Mouse (Mus musculus): ENCODE data around the gene Il27. TPM values are rescaled to one million over a fixed set of nuclear protein-coding genes. Genes with fewer than 3 reads are reported as not detected.

The Il27 gene
- polyA plus RNA-seq (2015; fragmentation: Nextera tagmentation; extraction: Ambion mirVana): not detected in 2 replicates

DNA sequence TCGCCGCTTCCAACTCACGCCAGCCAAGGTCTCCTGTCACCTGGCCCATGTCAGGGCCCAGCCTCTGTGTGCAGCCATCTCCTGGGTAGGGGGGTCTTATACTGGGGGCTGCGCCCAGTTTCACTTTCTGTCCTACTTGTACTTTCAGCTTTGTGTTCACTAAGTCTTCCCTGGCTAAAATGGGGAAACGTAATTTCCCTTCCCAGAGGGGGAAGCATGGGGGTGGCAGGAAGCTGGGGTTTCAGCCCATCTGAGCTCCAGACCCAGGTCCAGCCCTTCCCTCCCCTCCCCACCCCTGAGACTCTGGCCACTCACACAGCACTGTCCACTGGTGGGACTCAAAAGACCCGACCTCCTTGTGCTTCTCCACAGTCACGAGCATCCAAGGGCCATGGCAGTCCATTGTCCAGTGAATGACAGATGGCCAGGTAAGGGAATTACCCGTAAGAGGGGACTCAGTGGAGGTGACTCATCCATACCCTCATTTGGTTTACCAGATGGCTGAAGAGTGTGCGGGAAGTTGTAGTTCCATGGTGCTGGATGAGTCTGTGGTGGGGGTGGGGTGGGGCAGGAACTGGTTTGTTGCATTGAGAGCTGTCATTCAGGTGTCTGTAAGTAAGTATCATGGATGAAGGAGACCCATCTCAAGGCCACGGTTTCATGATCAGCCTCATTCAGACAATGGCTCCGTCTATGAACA is at the start of gene Il27:
TSS of gene Il27 (minus strand) at position 80 of the 700 bp plus-strand sequence.

DNA sequence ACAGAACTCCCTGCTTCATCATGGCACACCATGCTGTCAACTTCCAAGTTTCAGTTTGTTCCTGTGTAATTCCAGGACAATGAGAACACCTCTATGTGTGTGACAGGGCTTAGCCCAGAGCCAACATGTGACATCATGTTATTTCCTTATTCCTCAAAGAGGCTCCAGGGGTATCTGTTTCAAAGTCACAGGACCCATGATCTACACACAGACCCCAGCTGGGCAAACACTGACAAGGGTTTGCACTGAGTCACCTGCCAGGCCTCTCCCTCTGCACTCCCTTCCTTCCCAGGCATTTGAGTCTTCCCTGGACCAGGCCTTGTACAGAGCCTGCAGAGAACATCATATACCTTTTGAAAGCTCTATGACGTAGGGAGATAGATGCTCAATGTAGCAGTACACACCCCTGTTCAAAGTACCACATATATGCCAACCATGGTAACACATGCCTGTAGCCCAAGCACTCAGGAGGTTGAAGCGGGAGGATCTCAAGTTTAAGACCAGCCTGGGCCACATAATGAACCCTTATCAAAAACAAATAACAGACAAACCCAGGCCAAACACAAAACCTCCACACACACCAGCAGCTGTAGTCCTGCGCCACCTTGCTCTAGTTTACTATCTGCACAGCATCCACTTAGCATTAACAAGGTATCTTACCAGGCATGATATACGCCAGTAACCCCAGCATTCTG is 36.2 kb upstream of the Il27 start, which contains the start of gene Nupr1:
TSS of gene Nupr1 (minus strand) at position 38 of the 695 bp plus-strand sequence.

DNA sequence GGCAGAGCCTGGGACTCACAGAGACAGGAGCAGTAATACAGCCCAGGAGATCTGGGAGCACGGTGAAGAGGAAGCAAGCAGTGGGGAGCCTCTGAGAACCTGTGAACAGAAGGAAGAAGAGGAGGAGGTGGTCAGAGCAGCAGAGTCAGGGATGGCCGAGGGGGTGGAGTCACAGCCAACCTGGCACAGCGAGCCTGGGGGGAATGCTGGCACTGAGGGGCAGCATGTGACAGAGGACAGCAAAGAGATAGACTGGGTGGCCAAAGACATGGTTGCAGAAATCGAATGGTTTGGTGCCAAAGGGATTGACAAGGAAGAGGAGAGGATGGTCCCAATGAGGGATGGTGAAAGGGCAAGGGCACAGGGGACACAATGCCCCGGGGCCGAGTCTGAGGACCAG is 9.0 kb downstream of the Il27 start, which contains the start of gene Cln3:
TSS of gene Cln3 (minus strand) at position 101 of the 400 bp plus-strand sequence.

DNA sequence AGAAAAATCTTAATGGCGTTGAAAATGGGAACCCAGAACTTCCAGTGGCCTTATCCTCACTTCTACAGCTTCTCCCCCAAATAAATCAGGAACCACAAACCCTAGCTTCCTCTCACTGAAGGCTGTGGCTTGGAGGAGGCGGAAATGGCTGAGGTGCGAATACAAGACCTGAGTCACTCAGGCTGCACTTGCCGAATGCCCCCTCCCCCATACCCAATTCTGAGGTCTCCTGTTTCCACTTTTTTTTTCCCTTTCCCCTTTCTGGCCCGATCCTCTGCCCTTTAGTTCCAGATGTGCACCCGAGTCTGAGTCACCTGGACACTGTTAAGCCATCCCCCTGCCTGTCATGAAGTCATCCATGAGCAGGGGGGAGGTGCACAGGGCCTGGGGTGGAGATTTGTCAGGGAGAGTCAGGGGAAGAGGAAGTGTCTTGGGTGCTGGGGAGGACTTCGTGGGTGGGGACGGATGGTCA is 10.2 kb downstream of the Il27 start, which contains the start of gene Apobr:
TSS of gene Apobr (plus strand) at position 437 of the 472 bp plus-strand sequence.

DNA sequence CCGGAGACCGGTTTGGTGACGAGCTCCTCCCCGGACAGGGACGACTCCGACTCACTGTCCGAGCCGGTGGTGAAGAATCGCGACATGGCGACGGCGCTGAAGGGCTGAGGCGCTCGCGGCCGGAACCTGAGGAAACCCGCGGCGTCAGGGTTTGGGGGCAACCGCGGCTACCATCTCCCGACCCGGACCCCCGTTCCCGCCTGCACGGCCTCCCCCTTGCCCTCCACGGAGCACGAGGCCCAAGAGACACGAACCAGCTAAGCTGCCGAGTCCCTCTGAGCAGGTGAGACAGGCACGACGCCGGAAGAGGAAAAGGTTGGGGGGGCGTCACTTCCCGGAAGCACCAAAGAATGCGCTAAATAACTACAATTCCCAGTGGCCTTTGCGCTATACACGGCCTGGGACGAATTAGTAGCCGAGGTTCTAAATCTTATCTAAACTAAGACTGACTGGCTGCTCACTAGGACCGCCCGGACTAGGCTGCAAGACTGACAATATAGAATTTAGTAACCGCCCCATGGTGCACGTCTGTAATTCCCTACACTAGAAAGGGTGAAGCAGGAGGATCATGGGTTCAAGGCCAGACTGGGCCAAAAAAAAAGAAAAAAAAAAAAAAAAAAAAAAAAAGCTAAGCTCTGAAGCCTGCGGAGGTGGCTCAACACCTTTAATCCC is 28.5 kb downstream of the Il27 start, which contains the start of gene Eif3c:
TSS of gene Eif3c (minus strand) at position 318 of the 672 bp plus-strand sequence.

Small RNAs within 50 kb of the gene (microRNA-seq; reads per million reads assigned to microRNA genes)
- 1.2 reads per million for gene Mir7059

Other genes with a start within 250 kb of the Il27 start
- gene Lat, start 225.4 kb downstream of the Il27 start, polyA plus RNA-seq (2015; fragmentation: Nextera tagmentation; extraction: Ambion mirVana): 0.55 and 0.78 TPM in 2 replicates
- gene Spns1, start 217.5 kb downstream of the Il27 start, polyA plus RNA-seq (2015; fragmentation: Nextera tagmentation; extraction: Ambion mirVana): 80.1 and 80.9 TPM in 2 replicates
- gene Nfatc2ip, start 198.2 kb downstream of the Il27 start, polyA plus RNA-seq (2015; fragmentation: Nextera tagmentation; extraction: Ambion mirVana): 1.9 and 3.2 TPM in 2 replicates
- 0.09 TPM in 1 of 2 replicates, not detected in the other for gene Cd19, start 180.1 kb downstream of the Il27 start, polyA plus RNA-seq (2015; fragmentation: Nextera tagmentation; extraction: Ambion mirVana)
- 21.2 and 21.6 TPM in 2 replicates for gene Rabep2, start 166.2 kb downstream of the Il27 start, polyA plus RNA-seq (2015; fragmentation: Nextera tagmentation; extraction: Ambion mirVana)
- 1.7 and 2.0 TPM in 2 replicates for gene Atp2a1, start 131.8 kb downstream of the Il27 start, polyA plus RNA-seq (2015; fragmentation: Nextera tagmentation; extraction: Ambion mirVana)
- 48.6 and 52.7 TPM in 2 replicates for gene Sh2b1, start 119.5 kb downstream of the Il27 start, polyA plus RNA-seq (2015; fragmentation: Nextera tagmentation; extraction: Ambion mirVana)
- gene Tufm, start 107.6 kb downstream of the Il27 start, polyA plus RNA-seq (2015; fragmentation: Nextera tagmentation; extraction: Ambion mirVana): 104 and 121 TPM in 2 replicates
- 56.8 and 62.0 TPM in 2 replicates for gene Atxn2l, start 91.5 kb downstream of the Il27 start, polyA plus RNA-seq (2015; fragmentation: Nextera tagmentation; extraction: Ambion mirVana)
- gene Eif3c, start 28.5 kb downstream of the Il27 start, polyA plus RNA-seq (2015; fragmentation: Nextera tagmentation; extraction: Ambion mirVana): 185 and 204 TPM in 2 replicates
- 0.47 and 0.98 TPM in 2 replicates for gene Apobr, start 10.0 kb downstream of the Il27 start, polyA plus RNA-seq (2015; fragmentation: Nextera tagmentation; extraction: Ambion mirVana)
- gene Cln3, start 9.1 kb downstream of the Il27 start, polyA plus RNA-seq (2015; fragmentation: Nextera tagmentation; extraction: Ambion mirVana): 27.0 and 28.3 TPM in 2 replicates
- gene Nupr1, start 35.9 kb upstream of the Il27 start, polyA plus RNA-seq (2015; fragmentation: Nextera tagmentation; extraction: Ambion mirVana): 22.9 and 33.6 TPM in 2 replicates
- 44.2 and 55.6 TPM in 2 replicates for gene Sgf29, start 54.4 kb upstream of the Il27 start, polyA plus RNA-seq (2015; fragmentation: Nextera tagmentation; extraction: Ambion mirVana)
- gene Sult1a1, start 81.5 kb upstream of the Il27 start, polyA plus RNA-seq (2015; fragmentation: Nextera tagmentation; extraction: Ambion mirVana): 14.9 and 22.4 TPM in 2 replicates
- gene Bola2, start 100.5 kb upstream of the Il27 start, polyA plus RNA-seq (2015; fragmentation: Nextera tagmentation; extraction: Ambion mirVana): 164 and 178 TPM in 2 replicates
- 12.0 and 12.8 TPM in 2 replicates for gene Slx1b, start 100.8 kb upstream of the Il27 start, polyA plus RNA-seq (2015; fragmentation: Nextera tagmentation; extraction: Ambion mirVana)
- gene Coro1a, start 112.8 kb upstream of the Il27 start, polyA plus RNA-seq (2015; fragmentation: Nextera tagmentation; extraction: Ambion mirVana): 109 and 127 TPM in 2 replicates
- 104 and 106 TPM in 2 replicates for gene Mapk3, start 164.7 kb upstream of the Il27 start, polyA plus RNA-seq (2015; fragmentation: Nextera tagmentation; extraction: Ambion mirVana)
- 1.1 and 1.2 TPM in 2 replicates for gene Gdpd3, start 171.4 kb upstream of the Il27 start, polyA plus RNA-seq (2015; fragmentation: Nextera tagmentation; extraction: Ambion mirVana)
- gene Ypel3, start 182.0 kb upstream of the Il27 start, polyA plus RNA-seq (2015; fragmentation: Nextera tagmentation; extraction: Ambion mirVana): 255 and 259 TPM in 2 replicates
- 0.31 and 0.47 TPM in 2 replicates for gene Tbx6, start 186.5 kb upstream of the Il27 start, polyA plus RNA-seq (2015; fragmentation: Nextera tagmentation; extraction: Ambion mirVana)
- gene Ppp4c, start 197.6 kb upstream of the Il27 start, polyA plus RNA-seq (2015; fragmentation: Nextera tagmentation; extraction: Ambion mirVana): 129 and 149 TPM in 2 replicates
- gene Fam57b, start 202.7 kb upstream of the Il27 start, polyA plus RNA-seq (2015; fragmentation: Nextera tagmentation; extraction: Ambion mirVana): 43.9 and 56.4 TPM in 2 replicates
- 0.65 TPM in 1 of 2 replicates, not detected in the other for gene 4930451I11Rik, start 236.7 kb upstream of the Il27 start, polyA plus RNA-seq (2015; fragmentation: Nextera tagmentation; extraction: Ambion mirVana)

All from neural tube, postnatal 0 days (tissue).